Mouse (Mus musculus): ENCODE results near the gene Inpp5f. TPM values are rescaled to one million over a fixed set of nuclear protein-coding genes. Genes with fewer than 3 reads are reported as not detected.

Gene Inpp5f
- polyA plus RNA-seq, 1 experiment from 2014 or later, result 316 TPM

GRCm38 (mm10) chr7:128627251-128627650, 16.1 kb downstream of the Inpp5f start:
- no peak for ATAC-seq (replicated peaks)
- Histone ChIP-seq H3K4me2 (replicated peaks) (no peak overlapping the region), H3K36me3 (no peaks in the 10 kb centered on the region), H3K27ac (replicated peaks) (no peak overlapping the region), H3K4me1 (peaks cover 9% of the 10 kb centered on the region; the same call in 1 of the 2 replicates), H3K9ac (replicated peaks) (no peak overlapping the region), H3K9me3 (no peaks in the 10 kb centered on the region), H3K4me3 (no peak overlapping the region), H3K27me3 (no peaks in the 10 kb centered on the region)
- WGBS, result 80% methylated on average over 2 of the region's 2 CpGs

DNA sequence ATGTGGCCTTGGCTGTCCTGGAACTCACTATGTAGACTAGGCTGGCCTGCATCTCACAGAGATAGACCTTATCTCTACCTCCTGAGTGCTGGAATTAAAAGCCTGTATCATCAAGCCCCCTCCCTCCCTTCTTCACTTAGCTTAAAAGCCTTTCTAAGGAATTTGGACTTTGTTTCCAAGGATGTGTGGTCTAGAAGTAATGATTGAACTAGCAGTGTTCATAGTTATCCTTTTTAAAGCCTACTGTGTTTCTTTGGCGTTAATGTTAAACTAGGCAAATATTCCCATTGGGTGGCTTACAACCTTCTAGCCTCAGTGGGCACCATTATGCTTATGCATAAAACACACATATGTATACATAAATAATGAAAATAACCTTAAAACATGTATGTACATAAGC, 16.6 kb downstream of the Inpp5f start:
- 92% methylated on average over 1 of the region's 1 CpGs for WGBS

DNA sequence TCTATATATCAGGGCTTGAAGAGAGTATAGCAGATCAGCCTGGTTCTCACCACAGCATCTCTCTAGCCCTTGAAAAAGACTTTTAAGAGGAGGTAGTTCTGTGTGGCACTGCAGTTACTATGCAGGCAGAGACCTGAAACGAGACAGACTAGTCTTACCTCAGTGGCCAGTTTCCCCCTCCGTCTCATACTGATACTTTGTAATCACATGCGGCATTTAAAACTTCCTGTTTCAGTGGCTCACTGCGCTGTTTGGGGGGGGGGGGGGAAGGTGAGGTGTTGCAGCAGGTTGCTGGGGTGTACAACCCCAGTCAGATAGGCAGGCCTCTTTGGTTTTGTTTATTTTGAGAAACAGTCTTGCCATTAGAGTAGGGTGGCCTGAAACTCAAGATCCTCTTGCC, 22.0 kb downstream of the Inpp5f start:
- ATAC-seq (replicated peaks), result no peak
- Histone ChIP-seq H3K9me3 (no peaks in the 10 kb centered on the region), H3K4me1 (no peaks in the 10 kb centered on the region)

More for the DNA sequence above, 16.6 kb downstream of the Inpp5f start:
- Histone ChIP-seq H3K4me1 (peaks cover 4% of the 10 kb centered on the region; the same call in 1 of the 2 replicates), H3K27ac (replicated peaks) (no peak overlapping the region), H3K36me3 (no peaks in the 10 kb centered on the region), H3K27me3 (no peaks in the 10 kb centered on the region), H3K4me2 (replicated peaks) (no peak overlapping the region), H3K9ac (replicated peaks) (no peak overlapping the region), H3K4me3 (no peak overlapping the region), H3K9me3 (no peaks in the 10 kb centered on the region)
- no peak for ATAC-seq (replicated peaks)

DNA sequence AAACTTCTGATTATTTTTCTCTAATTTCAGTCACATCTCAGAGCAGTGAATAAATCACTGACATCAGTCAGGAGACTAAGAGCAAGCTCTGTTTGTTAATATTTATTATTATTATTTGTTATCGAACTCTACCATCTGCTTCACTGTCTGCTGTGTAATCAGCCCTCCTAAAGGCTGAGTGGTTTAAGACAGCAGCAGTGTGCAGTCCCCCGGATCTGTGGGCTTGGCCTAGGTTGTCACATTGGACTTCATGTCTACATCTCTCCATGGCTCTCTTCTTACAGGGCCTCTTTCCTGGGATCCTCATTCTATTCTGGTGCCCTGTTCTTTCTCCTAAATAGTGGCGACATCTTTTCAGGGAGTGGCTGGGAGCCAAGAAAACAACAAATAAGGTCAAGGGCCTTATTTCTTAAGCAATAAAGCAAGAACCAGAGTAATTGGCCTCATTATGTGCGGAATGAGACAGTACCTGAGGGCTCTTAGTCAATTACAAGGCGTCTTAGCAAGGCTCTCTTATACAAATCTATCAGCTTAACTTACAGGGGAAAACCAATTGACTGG, 28.9 kb downstream of the Inpp5f start:
- no peak for ATAC-seq (replicated peaks)
- peak overlapping the region; percentile 59 for H3K27ac ChIP-seq (replicated peaks)
- peaks cover 6% of the 10 kb centered on the region; the same call in 1 of the 2 replicates for H3K4me1 ChIP-seq
- no peak overlapping the region for H3K4me2 ChIP-seq (replicated peaks)
- H3K27me3 ChIP-seq, result no peaks in the 10 kb centered on the region
- WGBS, result 31% methylated on average over 5 of the region's 5 CpGs
- no peak overlapping the region for H3K4me3 ChIP-seq
- no peak overlapping the region for H3K9ac ChIP-seq (replicated peaks)
- no peaks in the 10 kb centered on the region for H3K9me3 ChIP-seq
- no peaks in the 10 kb centered on the region for H3K36me3 ChIP-seq

More for the DNA sequence above, 22.0 kb downstream of the Inpp5f start:
- Histone ChIP-seq H3K9ac (replicated peaks) (no peak overlapping the region), H3K4me2 (replicated peaks) (no peak overlapping the region), H3K4me3 (no peak overlapping the region), H3K27me3 (no peaks in the 10 kb centered on the region), H3K36me3 (no peaks in the 10 kb centered on the region), H3K27ac (replicated peaks) (no peak overlapping the region)
- WGBS, result 92% methylated on average over 4 of the region's 4 CpGs

DNA sequence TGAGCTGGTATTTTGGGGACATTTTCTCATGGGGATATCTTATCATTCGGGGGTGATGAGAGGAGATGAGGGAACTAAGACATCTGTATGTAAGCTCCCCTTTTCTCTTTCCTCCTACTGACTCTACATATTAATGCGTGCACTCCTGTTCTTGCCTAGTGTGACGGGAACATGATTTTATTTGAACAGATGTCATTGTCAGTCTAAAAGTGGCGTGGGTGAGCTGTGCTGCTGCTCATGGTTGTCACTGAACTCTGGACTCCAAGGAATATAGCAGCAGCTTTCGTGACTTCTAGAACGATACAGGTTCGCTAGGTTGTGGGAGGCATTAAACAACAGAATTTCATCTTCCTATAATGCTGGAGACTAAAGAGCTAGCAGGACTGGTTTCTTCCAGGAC, 30.4 kb downstream of the Inpp5f start:
- H3K4me1 ChIP-seq, result peaks cover 6% of the 10 kb centered on the region; the same call in 1 of the 2 replicates
- no peaks in the 10 kb centered on the region for H3K9me3 ChIP-seq
- no peak overlapping the region for H3K4me2 ChIP-seq (replicated peaks)
- WGBS, result 85% methylated on average over 7 of the region's 7 CpGs
- no peaks in the 10 kb centered on the region for H3K27me3 ChIP-seq
- no peak overlapping the region for H3K27ac ChIP-seq (replicated peaks)
- no peak for ATAC-seq (replicated peaks)
- no peaks in the 10 kb centered on the region for H3K36me3 ChIP-seq
- H3K9ac ChIP-seq (replicated peaks), result no peak overlapping the region
- no peak overlapping the region for H3K4me3 ChIP-seq

DNA sequence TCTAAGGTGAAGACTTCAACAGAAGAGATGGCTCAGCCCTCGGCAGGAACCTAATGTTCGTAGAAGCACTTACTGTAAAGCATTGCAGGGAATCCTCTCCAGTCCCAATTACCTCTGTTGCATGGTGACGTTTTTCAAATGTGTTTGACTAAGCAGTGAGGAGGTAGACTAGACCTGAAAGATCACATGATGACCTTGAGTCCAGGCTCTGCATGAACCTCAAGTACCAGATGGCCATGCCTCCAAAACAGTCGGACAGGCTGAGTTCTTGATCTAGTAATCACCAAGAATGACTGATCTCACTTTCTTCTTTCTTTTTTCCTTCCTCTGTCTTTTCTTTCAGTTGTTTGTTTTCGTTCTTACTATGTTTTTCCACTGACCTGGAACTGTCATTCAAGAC, 31.3 kb downstream of the Inpp5f start:
- Histone ChIP-seq H3K4me1 (peaks cover 6% of the 10 kb centered on the region; the same call in 1 of the 2 replicates), H3K36me3 (no peaks in the 10 kb centered on the region), H3K27ac (replicated peaks) (no peak overlapping the region), H3K27me3 (no peaks in the 10 kb centered on the region), H3K4me2 (replicated peaks) (no peak overlapping the region), H3K9ac (replicated peaks) (no peak overlapping the region), H3K4me3 (no peak overlapping the region), H3K9me3 (no peaks in the 10 kb centered on the region)
- ATAC-seq (replicated peaks), result no peak
- 71% methylated on average over 5 of the region's 5 CpGs for WGBS

DNA sequence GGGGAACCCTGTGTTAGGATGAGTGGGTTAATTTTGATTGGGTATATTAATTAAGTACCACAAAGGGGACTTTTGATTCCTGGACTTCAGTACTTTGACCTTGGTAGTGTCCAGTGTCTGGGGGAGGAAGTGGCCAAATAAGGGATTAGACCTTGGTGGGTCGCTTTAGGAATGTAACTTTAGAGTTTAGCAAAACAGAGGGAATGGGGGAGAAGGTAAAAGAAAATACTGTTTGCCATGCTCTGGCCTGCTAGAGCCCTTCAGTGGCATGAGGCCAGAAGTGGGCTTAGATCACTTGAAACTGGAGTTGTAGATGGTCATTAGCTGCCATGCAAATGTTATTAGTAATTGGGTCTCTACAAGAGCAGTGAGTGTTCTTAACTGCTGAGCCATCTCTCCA, 45.8 kb downstream of the Inpp5f start:
- WGBS, result 90% methylated on average over 1 of the region's 1 CpGs
- Histone ChIP-seq H3K4me1 (no peaks in the 10 kb centered on the region), H3K4me3 (no peak overlapping the region), H3K36me3 (no peaks in the 10 kb centered on the region), H3K9me3 (no peaks in the 10 kb centered on the region), H3K27ac (replicated peaks) (no peak overlapping the region), H3K9ac (replicated peaks) (no peak overlapping the region), H3K4me2 (replicated peaks) (no peak overlapping the region), H3K27me3 (no peaks in the 10 kb centered on the region)
- no peak for ATAC-seq (replicated peaks)

DNA sequence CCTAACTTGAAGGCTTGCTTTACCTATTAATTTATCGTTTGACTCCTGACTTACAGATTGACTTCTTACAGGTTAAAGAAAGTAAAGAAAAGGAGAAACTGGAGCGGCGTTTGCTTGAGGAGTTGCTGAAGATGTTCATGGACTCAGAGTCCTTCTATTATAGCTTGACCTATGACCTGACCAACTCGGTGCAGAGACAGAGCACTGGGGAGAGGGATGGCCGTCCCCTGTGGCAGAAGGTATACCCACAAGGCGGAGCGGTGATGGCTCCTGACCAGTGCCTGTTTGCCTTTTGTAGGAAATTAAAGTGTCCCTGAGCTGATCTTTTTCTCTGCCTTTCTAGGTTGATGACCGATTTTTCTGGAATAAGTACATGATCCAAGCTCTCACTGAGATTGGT, 52.8 kb downstream of the Inpp5f start:
- Histone ChIP-seq H3K9ac (replicated peaks) (no peak overlapping the region), H3K27me3 (no peaks in the 10 kb centered on the region), H3K27ac (replicated peaks) (no peak overlapping the region), H3K9me3 (no peaks in the 10 kb centered on the region), H3K4me3 (no peak overlapping the region), H3K4me2 (replicated peaks) (no peak overlapping the region), H3K4me1 (peaks cover 8% of the 10 kb centered on the region; the same call in 1 of the 2 replicates), H3K36me3 (no peaks in the 10 kb centered on the region)
- 91% methylated on average over 8 of the region's 8 CpGs for WGBS
- ATAC-seq (replicated peaks), result no peak

GRCm38 (mm10) chr7:128664861-128665377, 53.8 kb downstream of the Inpp5f start:
- ATAC-seq (replicated peaks), result no peak
- H3K27ac ChIP-seq (replicated peaks), result no peak overlapping the region
- no peak overlapping the region for H3K4me2 ChIP-seq (replicated peaks)
- peaks cover 8% of the 10 kb centered on the region; the same call in 1 of the 2 replicates for H3K4me1 ChIP-seq
- 89% methylated on average over 11 of the region's 11 CpGs for WGBS
- H3K27me3 ChIP-seq, result no peaks in the 10 kb centered on the region
- H3K4me3 ChIP-seq, result no peak overlapping the region
- no peak overlapping the region for H3K9ac ChIP-seq (replicated peaks)
- H3K36me3 ChIP-seq, result no peaks in the 10 kb centered on the region
- no peaks in the 10 kb centered on the region for H3K9me3 ChIP-seq

DNA sequence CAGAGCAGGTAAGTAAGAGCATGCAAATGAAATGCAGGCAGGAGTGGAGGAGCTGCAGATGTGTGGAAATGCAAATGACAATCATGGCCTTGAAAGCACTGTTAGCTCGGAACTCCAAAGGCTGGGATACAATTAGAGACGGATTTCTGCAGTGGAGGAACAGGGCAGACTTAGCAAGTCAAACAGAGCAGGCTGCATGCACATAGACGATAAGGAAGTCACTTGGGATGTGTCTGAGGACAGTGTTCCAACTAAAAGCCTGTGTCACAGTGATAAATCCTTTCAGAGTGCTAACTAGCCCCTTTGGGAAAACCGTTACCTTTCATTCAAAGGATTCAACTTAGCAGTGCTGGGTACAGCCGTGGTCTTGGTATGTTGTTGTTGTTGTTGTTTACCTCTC, 56.7 kb downstream of the Inpp5f start:
- H3K9me3 ChIP-seq, result no peaks in the 10 kb centered on the region
- no peak for ATAC-seq (replicated peaks)
- WGBS, result 54% methylated on average over 5 of the region's 5 CpGs
- no peaks in the 10 kb centered on the region for H3K36me3 ChIP-seq
- peak overlapping the region; percentile 43 for H3K27ac ChIP-seq (replicated peaks)
- no peak overlapping the region for H3K4me3 ChIP-seq
- no peak overlapping the region for H3K9ac ChIP-seq (replicated peaks)
- no peaks in the 10 kb centered on the region for H3K27me3 ChIP-seq
- peaks cover 22% of the 10 kb centered on the region for H3K4me1 ChIP-seq
- no peak overlapping the region for H3K4me2 ChIP-seq (replicated peaks)

GRCm38 (mm10) chr7:128668831-128669230, 57.7 kb downstream of the Inpp5f start:
- Histone ChIP-seq H3K4me3 (no peak overlapping the region), H3K36me3 (no peaks in the 10 kb centered on the region), H3K27me3 (no peaks in the 10 kb centered on the region), H3K4me2 (replicated peaks) (no peak overlapping the region), H3K4me1 (peaks cover 28% of the 10 kb centered on the region), H3K9me3 (no peaks in the 10 kb centered on the region), H3K27ac (replicated peaks) (no peak overlapping the region), H3K9ac (replicated peaks) (no peak overlapping the region)
- WGBS, result 32% methylated on average over 2 of the region's 2 CpGs
- no peak for ATAC-seq (replicated peaks)

DNA sequence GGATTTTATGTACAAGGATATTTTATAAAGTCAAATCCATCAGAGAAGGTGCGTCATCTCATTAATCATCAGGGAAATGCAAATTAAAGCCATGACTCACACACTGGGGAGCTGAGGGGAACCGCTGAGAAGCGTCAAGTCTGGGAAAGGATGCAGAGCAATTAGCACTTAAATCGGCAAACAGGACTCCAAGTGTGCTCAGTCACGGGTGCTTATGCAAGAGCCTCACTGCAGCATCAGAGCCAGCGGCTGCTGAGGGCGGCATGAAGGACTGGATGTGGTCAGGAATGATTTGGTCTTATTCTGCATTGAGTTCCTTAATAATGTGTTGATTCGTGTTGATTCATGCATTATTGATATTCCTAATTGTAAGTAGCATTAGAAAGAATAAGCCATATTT, 60.8 kb downstream of the Inpp5f start:
- ATAC-seq (replicated peaks), result peak; percentile 94
- peak overlapping the region; percentile 76 for H3K27ac ChIP-seq (replicated peaks)
- peaks cover 28% of the 10 kb centered on the region for H3K4me1 ChIP-seq
- no peak overlapping the region for H3K4me3 ChIP-seq
- H3K27me3 ChIP-seq, result no peaks in the 10 kb centered on the region
- H3K9me3 ChIP-seq, result no peaks in the 10 kb centered on the region
- H3K36me3 ChIP-seq, result peaks cover 3% of the 10 kb centered on the region
- peak overlapping the region; percentile 41 for H3K4me2 ChIP-seq (replicated peaks)
- peak overlapping the region; percentile 36; the same call in 1 of the 2 replicates for H3K9ac ChIP-seq (replicated peaks)
- whole genome bisulfite sequencing, result 6% methylated on average over 8 of the region's 8 CpGs

All from forebrain, embryonic 15.5 days (tissue).